Comparison of ENCODE assay signal across 14 mouse cellular contexts in the genomic region with DNA sequence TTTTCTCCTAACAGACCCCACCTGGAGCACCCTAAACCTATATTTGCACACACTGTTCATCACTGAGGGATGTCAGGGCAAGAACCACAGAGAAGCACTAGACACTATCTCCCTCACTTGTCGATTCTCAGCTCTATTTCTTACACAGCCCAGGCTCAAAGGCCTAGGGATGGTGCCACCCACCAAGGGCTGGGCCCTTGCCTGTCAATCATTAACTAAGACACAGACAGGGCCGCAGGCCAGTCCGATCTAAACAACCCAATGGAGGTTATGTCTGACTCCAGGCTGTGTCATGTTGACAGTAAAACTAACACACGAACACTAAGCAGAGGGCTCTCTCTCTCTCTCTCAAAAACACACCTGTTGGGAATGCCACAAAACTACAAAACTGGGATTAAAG. TPM values are rescaled to one million over a fixed set of nuclear protein-coding genes. Genes with fewer than 3 reads are reported as not detected.
A peak's percentile ranks its signal among the peaks of the same experiment; 100 is the strongest.
DNase-seq lines count a peak whose midpoint lies in the region; ATAC-seq and TF ChIP-seq lines count a peak whose summit lies in the region.
"Had no signal": no experiment of that assay in that cellular context is flagged by ENCODE, and none has a peak within 500 bp of the region (broad histone marks: within the 10 kb centered on the region; RNA-seq: fewer than 3 reads in every experiment).

No protein-coding gene starts in this region.

- no peak for TF ChIP-seq POLR2A in olfactory bulb, adult 2 months (IDR thresholded peaks at IDR 0.05; ENCODE audit: insufficient read depth, low read depth, low read length)

- H3K9me3 ChIP-seq in intestine, embryonic 14.5 days (ENCODE audit: control insufficient read depth, low read length), result no peaks in the 10 kb centered on the region
- no peaks in the 10 kb centered on the region for H3K9me3 ChIP-seq in intestine, postnatal 0 days (ENCODE audit: control insufficient read depth)
- H3K9me3 ChIP-seq in hindbrain, embryonic 14.5 days (ENCODE audit: control insufficient read depth, low read length), result no peaks in the 10 kb centered on the region
- no peaks in the 10 kb centered on the region for H3K9me3 ChIP-seq in kidney, embryonic 14.5 days (ENCODE audit: control insufficient read depth, low read length)
- H3K9me3 ChIP-seq: liver, embryonic 15.5 days; midbrain, embryonic 12.5 days had no signal

- TF ChIP-seq CTCF in intestine, postnatal 0 days (IDR thresholded peaks at IDR 0.05; ENCODE audit: low read depth), result no peak
- TF ChIP-seq CTCF in olfactory bulb, adult 2 months (IDR thresholded peaks at IDR 0.05; ENCODE audit: insufficient read depth, low read depth, low read length), result no peak

- no peak overlapping the region for H3K4me2 ChIP-seq in intestine, embryonic 14.5 days (ENCODE audit: low read length)
- H3K4me2 ChIP-seq in intestine, postnatal 0 days (replicated peaks; ENCODE audit: low read depth), result no peak overlapping the region
- no peak overlapping the region for H3K4me2 ChIP-seq in hindbrain, embryonic 14.5 days (replicated peaks)
- no peak overlapping the region for H3K4me2 ChIP-seq in kidney, embryonic 14.5 days (replicated peaks; ENCODE audit: low read depth, low read length)
- H3K4me2 ChIP-seq: liver, embryonic 15.5 days; midbrain, embryonic 12.5 days had no signal

- no peak for DNase-seq in intestine, embryonic 14.5 days (ENCODE audit: low spot score)
- DNase-seq in hindbrain, embryonic 14.5 days (ENCODE audit: low spot score), result no peak
- no peak for DNase-seq in layer of hippocampus, adult 11-12 months (ENCODE audit: low spot score)
- no peak for DNase-seq in gastrocnemius, adult 18-20 months (ENCODE audit: low spot score)
- no peak for DNase-seq in layer of hippocampus, adult 18-20 months (ENCODE audit: low spot score in 2 of 2)
- DNase-seq: cerebellum, postnatal 25 days; heart, adult 11 months; layer of hippocampus, postnatal 36 days had no signal

- 61% methylated on average over 4 of the region's 4 CpGs for WGBS in intestine, embryonic 14.5 days
- 35% methylated on average over 4 of the region's 4 CpGs for WGBS in intestine, postnatal 0 days
- 86% methylated on average over 4 of the region's 4 CpGs for WGBS in hindbrain, embryonic 14.5 days
- WGBS in kidney, embryonic 14.5 days, result 83% methylated on average over 4 of the region's 4 CpGs
- WGBS in olfactory bulb, adult 2 months, result 75% methylated on average over 4 of the region's 4 CpGs

- H3K36me3 ChIP-seq in intestine, embryonic 14.5 days (ENCODE audit: control insufficient read depth, insufficient read depth, low read length), result no peaks in the 10 kb centered on the region
- H3K36me3 ChIP-seq in intestine, postnatal 0 days (ENCODE audit: control insufficient read depth, insufficient read depth), result no peaks in the 10 kb centered on the region
- H3K36me3 ChIP-seq in hindbrain, embryonic 14.5 days (replicated peaks; ENCODE audit: control insufficient read depth, insufficient read depth), result no peaks in the 10 kb centered on the region
- no peaks in the 10 kb centered on the region for H3K36me3 ChIP-seq in kidney, embryonic 14.5 days (ENCODE audit: control insufficient read depth, insufficient read depth, low read length)
- H3K36me3 ChIP-seq: liver, embryonic 15.5 days; midbrain, embryonic 12.5 days had no signal

- H3K4me3 ChIP-seq in intestine, embryonic 14.5 days (ENCODE audit: low read depth, low read length), result no peak overlapping the region
- no peak overlapping the region for H3K4me3 ChIP-seq in intestine, postnatal 0 days (ENCODE audit: low read depth, low read length)
- H3K4me3 ChIP-seq in hindbrain, embryonic 14.5 days (replicated peaks; ENCODE audit: low read length), result no peak overlapping the region
- no peak overlapping the region for H3K4me3 ChIP-seq in kidney, embryonic 14.5 days (ENCODE audit: low read length)
- no peak overlapping the region for H3K4me3 ChIP-seq in olfactory bulb, adult 2 months (ENCODE audit: insufficient read depth, low read depth, low read length)
- H3K4me3 ChIP-seq: liver, embryonic 15.5 days; midbrain, embryonic 12.5 days had no signal

- H3K9ac ChIP-seq in intestine, embryonic 14.5 days (ENCODE audit: low read length), result no peak overlapping the region
- H3K9ac ChIP-seq in intestine, postnatal 0 days (ENCODE audit: low read depth, low read length), result no peak overlapping the region
- H3K9ac ChIP-seq in hindbrain, embryonic 14.5 days, result no peak overlapping the region
- no peak overlapping the region for H3K9ac ChIP-seq in kidney, embryonic 14.5 days (ENCODE audit: low read depth, low read length)
- H3K9ac ChIP-seq: liver, embryonic 15.5 days; midbrain, embryonic 12.5 days had no signal

- H3K27me3 ChIP-seq in intestine, embryonic 14.5 days (replicated peaks; ENCODE audit: control insufficient read depth, insufficient read depth, low read length), result no peaks in the 10 kb centered on the region
- H3K27me3 ChIP-seq in intestine, postnatal 0 days (replicated peaks; ENCODE audit: control insufficient read depth, insufficient read depth, low read length), result no peaks in the 10 kb centered on the region
- no peaks in the 10 kb centered on the region for H3K27me3 ChIP-seq in hindbrain, embryonic 14.5 days (ENCODE audit: control insufficient read depth, insufficient read depth, low read length)
- H3K27me3 ChIP-seq in kidney, embryonic 14.5 days (ENCODE audit: control insufficient read depth, insufficient read depth, low read length), result no peaks in the 10 kb centered on the region
- H3K27me3 ChIP-seq: CH12.LX had no signal

- H3K4me1 ChIP-seq in intestine, embryonic 14.5 days (replicated peaks; ENCODE audit: control insufficient read depth, insufficient read depth, low read length), result peaks cover 62% of the 10 kb centered on the region
- peaks cover 3% of the 10 kb centered on the region; the same call in 1 of the 2 replicates for H3K4me1 ChIP-seq in intestine, postnatal 0 days (replicated peaks; ENCODE audit: control insufficient read depth, insufficient read depth, low read length)
- peaks cover 13% of the 10 kb centered on the region for H3K4me1 ChIP-seq in hindbrain, embryonic 14.5 days (replicated peaks; ENCODE audit: control insufficient read depth, insufficient read depth, low read length)
- peaks cover 32% of the 10 kb centered on the region for H3K4me1 ChIP-seq in kidney, embryonic 14.5 days (ENCODE audit: control insufficient read depth, insufficient read depth, low read length)
- H3K4me1 ChIP-seq in olfactory bulb, adult 2 months (ENCODE audit: control insufficient read depth, insufficient read depth, low read length), result peaks cover 10% of the 10 kb centered on the region
- H3K4me1 ChIP-seq: liver, embryonic 15.5 days had no signal

- ATAC-seq in intestine, embryonic 14.5 days (replicated peaks; ENCODE audit: low FRiP score, low TSS enrichment, low read depth), result no peak
- no peak for ATAC-seq in intestine, postnatal 0 days
- no peak for ATAC-seq in hindbrain, embryonic 14.5 days (ENCODE audit: low FRiP score)
- no peak for ATAC-seq in kidney, embryonic 14.5 days (ENCODE audit: low FRiP score, low TSS enrichment)

- H3K27ac ChIP-seq in intestine, embryonic 14.5 days (ENCODE audit: low read depth), result peak overlapping the region; percentile 64; the same call in 1 of the 2 replicates
- H3K27ac ChIP-seq in intestine, postnatal 0 days (ENCODE audit: low read depth, low read length), result no peak overlapping the region
- H3K27ac ChIP-seq in hindbrain, embryonic 14.5 days, result peak overlapping the region; percentile 44; the same call in 1 of the 2 replicates
- H3K27ac ChIP-seq in kidney, embryonic 14.5 days (ENCODE audit: low read depth, low read length), result 0 out of 2 replicates have a peak overlapping the region, but pooled peaks have one; percentile 14
- 0 out of 2 replicates have a peak overlapping the region, but pooled peaks have one; percentile 2 for H3K27ac ChIP-seq in olfactory bulb, adult 2 months (ENCODE audit: insufficient read depth, low read depth, low read length)
- H3K27ac ChIP-seq: liver, embryonic 15.5 days; midbrain, embryonic 12.5 days had no signal

RNA-seq across cellular contexts. Expression of gene Afap1l2, which starts 9.7 kb away (rescaled TPM):
- 21.0 and 24.1 TPM in 2 replicates for polyA plus RNA-seq in intestine, embryonic 14.5 days (2014; fragmentation: Nextera tagmentation; extraction: Ambion mirVana)
- polyA plus RNA-seq in intestine, postnatal 0 days (2015; fragmentation: Nextera tagmentation; extraction: Ambion mirVana), result 7.1 TPM in 2 replicates
- polyA plus RNA-seq in hindbrain, embryonic 14.5 days (2014; fragmentation: Nextera tagmentation; extraction: Ambion mirVana), result 13.7 and 16.2 TPM in 2 replicates
- polyA plus RNA-seq in kidney, embryonic 14.5 days (2014; fragmentation: Nextera tagmentation; extraction: Ambion mirVana), result 9.0 and 12.5 TPM in 2 replicates
- polyA plus RNA-seq in olfactory bulb, adult 2 months (2012; ENCODE audit: insufficient read depth, insufficient read length, low replicate concordance, missing spikeins), result not detected in 2 replicates
- 1 to 10 TPM; 1.2 to 1.9 TPM for total RNA-seq in gastrocnemius, adult 18-20 months (2021)
- total RNA-seq in layer of hippocampus, adult 18-20 months (2021), result 10 to 100 TPM in 1 of 2 experiments, 1 to 10 TPM in 1; 9.0 to 11.6 TPM
